Mouse (Mus musculus): ENCODE results near the gene Zbtb2. TPM values are rescaled to one million over a fixed set of nuclear protein-coding genes. Genes with fewer than 3 reads are reported as not detected.

Zbtb2 gene
- total RNA-seq, 2 experiments from 2014 or later = 4.2 to 4.5 TPM

GRCm38 (mm10) chr10:4388384-4388745 lies 457 bp upstream of the Zbtb2 start:
- no peak for DNase-seq
- intact Hi-C loops (cut with DNase I; ENCODE audit: low total_unique reads) = no loop called here

- intact Hi-C loops (cut with DNase I; ENCODE audit: low total_unique reads) = no loop called here
- peak; percentile 97 for DNase-seq
Observed at GRCm38 (mm10) chr10:4386609-4387591, 1.0 kb downstream of the Zbtb2 start.

- intact Hi-C loops (cut with DNase I; ENCODE audit: low total_unique reads) = no loop called here
- no peak for DNase-seq
Observed at GRCm38 (mm10) chr10:4384244-4384643, 3.7 kb downstream of the Zbtb2 start.

- intact Hi-C loops (cut with DNase I; ENCODE audit: low total_unique reads) = no loop called here
- DNase-seq = no peak
Observed at GRCm38 (mm10) chr10:4380748-4381147, 7.2 kb downstream of the Zbtb2 start.

GRCm38 (mm10) chr10:4376931-4377330 lies 11.0 kb downstream of the Zbtb2 start:
- intact Hi-C loops (cut with DNase I; ENCODE audit: low total_unique reads) = no loop called here
- no peak for DNase-seq

- intact Hi-C loops (cut with DNase I; ENCODE audit: low total_unique reads) = no loop called here
- DNase-seq = no peak
Observed at GRCm38 (mm10) chr10:4376461-4376860, 11.4 kb downstream of the Zbtb2 start.

GRCm38 (mm10) chr10:4375267-4375666 lies 12.6 kb downstream of the Zbtb2 start:
- no peak for DNase-seq
- intact Hi-C loops (cut with DNase I; ENCODE audit: low total_unique reads) = no loop called here

GRCm38 (mm10) chr10:4374734-4375133 lies 13.2 kb downstream of the Zbtb2 start:
- intact Hi-C loops (cut with DNase I; ENCODE audit: low total_unique reads) = no loop called here
- DNase-seq = no peak

- intact Hi-C loops (cut with DNase I; ENCODE audit: low total_unique reads) = no loop called here
Observed at GRCm38 (mm10) chr10:4374239-4374638, 13.7 kb downstream of the Zbtb2 start.

GRCm38 (mm10) chr10:4373558-4373957 lies 14.3 kb downstream of the Zbtb2 start:
- DNase-seq = no peak
- intact Hi-C loops (cut with DNase I; ENCODE audit: low total_unique reads) = no loop called here

More at GRCm38 (mm10) chr10:4374239-4374638, 13.7 kb downstream of the Zbtb2 start:
- DNase-seq = no peak

- no peak for DNase-seq
- intact Hi-C loops (cut with DNase I; ENCODE audit: low total_unique reads) = no loop called here
Observed at GRCm38 (mm10) chr10:4372011-4372410, 15.9 kb downstream of the Zbtb2 start.

- intact Hi-C loops (cut with DNase I; ENCODE audit: low total_unique reads) = no loop called here
- DNase-seq = no peak
Observed at GRCm38 (mm10) chr10:4370105-4370504, 17.8 kb downstream of the Zbtb2 start.

GRCm38 (mm10) chr10:4364618-4365017 lies 23.3 kb downstream of the Zbtb2 start:
- no peak for DNase-seq
- intact Hi-C loops (cut with DNase I; ENCODE audit: low total_unique reads) = no loop called here

GRCm38 (mm10) chr10:4357435-4357834 lies 30.5 kb downstream of the Zbtb2 start:
- intact Hi-C loops (cut with DNase I; ENCODE audit: low total_unique reads) = no loop called here
- no peak for DNase-seq

- intact Hi-C loops (cut with DNase I; ENCODE audit: low total_unique reads) = no loop called here
- no peak for DNase-seq
Observed at GRCm38 (mm10) chr10:4356640-4357039, 31.3 kb downstream of the Zbtb2 start.

GRCm38 (mm10) chr10:4355882-4356451 lies 31.9 kb downstream of the Zbtb2 start:
- intact Hi-C loops (cut with DNase I; ENCODE audit: low total_unique reads) = no loop called here
- DNase-seq = no peak

- DNase-seq = peak; percentile 34
- intact Hi-C loops (cut with DNase I; ENCODE audit: low total_unique reads) = no loop called here
Observed at GRCm38 (mm10) chr10:4354371-4355260, 33.3 kb downstream of the Zbtb2 start.

GRCm38 (mm10) chr10:4347591-4347990 lies 40.3 kb downstream of the Zbtb2 start:
- intact Hi-C loops (cut with DNase I; ENCODE audit: low total_unique reads) = loop anchor here (5.0 kb wide), 1 partner anchor 350 kb away; no protein-coding TSS in a partner anchor
- DNase-seq = no peak

GRCm38 (mm10) chr10:4347136-4347492 lies 40.8 kb downstream of the Zbtb2 start:
- intact Hi-C loops (cut with DNase I; ENCODE audit: low total_unique reads) = loop anchor here (5.0 kb wide), 1 partner anchor 350 kb away; no protein-coding TSS in a partner anchor
- DNase-seq = no peak
